Mouse (Mus musculus) neutrophil, adult 83 days (primary cell): ENCODE results near the gene Olfr1436. TPM values are rescaled to one million over a fixed set of nuclear protein-coding genes. Genes with fewer than 3 reads are reported as not detected.

ENCODE experiments used
- total RNA-seq, 2 experiments: library from RNA; stranded (reverse); gene quantifications; one replicate each; pipeline ENCODE4 v1.2.4; 2023

Olfr1436 gene
- total RNA-seq = not detected

DNA sequence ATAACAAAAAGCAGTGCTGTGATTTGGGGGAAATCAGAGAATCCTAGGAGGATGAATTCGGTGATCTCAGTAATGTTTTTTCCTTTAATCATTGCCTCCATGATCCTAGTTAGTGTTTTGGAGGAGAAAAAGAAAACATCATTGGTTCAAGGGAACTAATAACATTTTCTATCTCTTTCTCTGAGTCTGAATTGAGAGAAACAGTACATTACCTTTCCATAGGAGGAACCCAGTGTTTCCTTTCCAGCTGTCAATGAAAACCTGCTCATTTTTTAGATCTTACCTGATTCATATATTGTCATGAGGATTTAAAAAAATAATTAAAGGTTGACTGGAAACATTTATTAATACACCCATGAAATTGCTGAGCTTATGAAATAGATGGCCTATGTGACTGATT lies at the start of gene Olfr1436:
Olfr1436 (minus strand) TSS at position 101 of the 400 bp plus-strand sequence.

DNA sequence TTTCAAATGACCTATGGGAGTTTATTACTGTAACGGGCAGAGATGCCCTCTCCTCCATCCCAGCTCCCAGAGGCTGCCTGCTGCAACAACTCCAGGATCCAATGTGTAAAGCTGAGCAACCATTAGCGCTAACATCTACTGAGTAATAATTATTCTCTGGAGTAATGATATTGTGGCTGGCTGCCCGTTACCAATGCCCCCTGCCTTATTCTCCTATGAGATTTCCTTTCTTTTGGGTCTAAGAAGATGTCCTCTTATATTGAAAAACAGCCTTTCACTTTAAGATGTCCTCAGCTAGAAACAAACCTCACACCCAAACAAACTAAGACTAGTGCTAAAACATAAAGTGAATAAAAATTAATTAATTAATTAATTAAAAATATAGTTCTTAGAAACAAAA lies 36.9 kb upstream of the Olfr1436 start, which contains the start of gene Olfr1438-ps1:
Olfr1438-ps1 (minus strand) TSS at position 101 of the 400 bp plus-strand sequence.

DNA sequence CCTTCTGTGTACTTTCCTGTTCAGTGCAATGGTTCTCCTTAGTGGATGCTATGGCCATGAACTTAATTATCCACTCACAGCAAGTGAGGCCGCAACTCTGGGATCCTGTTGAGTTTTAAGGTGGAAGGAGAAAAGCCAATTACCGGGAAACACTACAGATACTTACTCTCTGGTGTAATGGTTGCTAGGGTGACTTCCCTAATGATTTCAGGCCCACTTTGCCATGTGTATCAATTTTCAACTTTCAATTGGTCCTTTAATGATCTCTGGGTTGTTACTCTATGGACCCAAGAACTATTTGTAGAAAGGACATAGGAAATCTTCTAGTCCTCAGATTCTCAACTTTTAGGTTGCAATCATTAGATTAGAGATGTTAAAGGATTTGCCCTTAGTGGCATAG lies 26.1 kb upstream of the Olfr1436 start, which contains the start of gene Olfr1437:
Olfr1437 (minus strand) TSS at position 101 of the 400 bp plus-strand sequence.

DNA sequence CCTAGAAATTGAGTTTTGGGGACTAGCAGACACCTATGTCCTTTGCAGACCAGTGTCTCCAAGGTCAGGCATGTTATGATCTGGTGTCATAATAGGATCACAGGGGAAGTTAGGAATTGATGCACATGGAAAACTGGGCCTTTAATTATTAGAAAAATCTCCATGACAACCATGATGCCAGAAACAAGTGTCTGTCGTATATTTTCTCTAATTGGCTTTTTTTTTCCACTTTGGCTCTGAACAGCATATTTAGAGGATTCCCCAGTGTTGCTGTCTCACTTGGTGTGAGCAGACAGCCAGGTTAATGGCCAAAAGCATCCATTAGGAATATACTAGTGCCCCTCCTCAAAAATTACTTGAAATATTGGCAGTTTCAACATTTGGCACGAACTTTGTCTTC lies 19.4 kb downstream of the Olfr1436 start, which contains the start of gene Olfr1434:
Olfr1434 (plus strand) TSS at position 301 of the 400 bp plus-strand sequence.

DNA sequence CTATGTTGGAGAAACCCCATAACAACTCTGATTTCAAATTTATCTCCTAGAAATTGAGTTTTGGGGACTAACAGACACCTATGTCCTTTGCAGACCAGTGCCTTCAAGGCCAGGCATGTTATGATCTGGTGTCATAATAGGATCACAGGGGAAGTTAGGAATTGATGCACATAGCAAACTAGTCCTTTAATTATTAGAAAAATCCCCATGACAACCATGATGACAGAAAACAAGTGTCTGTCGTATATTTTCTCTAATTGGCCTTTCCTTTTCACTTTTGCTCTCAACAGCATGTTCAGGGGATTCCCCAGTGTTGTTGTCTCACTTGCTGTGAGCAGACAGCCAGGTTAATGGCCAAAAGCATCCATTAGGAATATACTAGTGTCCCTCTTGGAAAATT lies 38.2 kb downstream of the Olfr1436 start, which contains the start of gene Olfr235:
Olfr235 (plus strand) TSS at position 301 of the 400 bp plus-strand sequence.

Other genes starting within 250 kb of the Olfr1436 start
- not detected for gene Olfr1424, start 236.4 kb downstream of the Olfr1436 start, total RNA-seq
- not detected for gene Olfr1425, start 221.4 kb downstream of the Olfr1436 start, total RNA-seq
- gene Olfr1426, start 207.1 kb downstream of the Olfr1436 start, total RNA-seq = not detected
- not detected for gene Olfr1427, start 195.8 kb downstream of the Olfr1436 start, total RNA-seq
- not detected for gene Olfr1428, start 183.2 kb downstream of the Olfr1436 start, total RNA-seq
- not detected for gene Olfr76, start 175.9 kb downstream of the Olfr1436 start, total RNA-seq
- gene Olfr1555-ps1, start 129.0 kb downstream of the Olfr1436 start, total RNA-seq = not detected
- not detected for gene Olfr1431, start 98.5 kb downstream of the Olfr1436 start, total RNA-seq
- gene Olfr1432, start 66.5 kb downstream of the Olfr1436 start, total RNA-seq = not detected
- gene Olfr262, start 57.5 kb downstream of the Olfr1436 start, total RNA-seq = not detected
- not detected for gene Olfr235, start 38.1 kb downstream of the Olfr1436 start, total RNA-seq
- gene Olfr1434, start 19.3 kb downstream of the Olfr1436 start, total RNA-seq = not detected
- gene Olfr1437, start 26.0 kb upstream of the Olfr1436 start, total RNA-seq = not detected
- not detected for gene Olfr1438-ps1, start 36.8 kb upstream of the Olfr1436 start, total RNA-seq
- not detected for gene Olfr1440, start 88.1 kb upstream of the Olfr1436 start, total RNA-seq
- gene Olfr1441, start 118.3 kb upstream of the Olfr1436 start, total RNA-seq = not detected
- gene Pfpl, start 128.8 kb upstream of the Olfr1436 start, total RNA-seq = not detected
- 100 to 1,000 TPM; 738 to 792 TPM for gene Mpeg1, start 161.6 kb upstream of the Olfr1436 start, total RNA-seq
- 10 to 100 TPM; 17.8 to 20.2 TPM for gene Dtx4, start 202.3 kb upstream of the Olfr1436 start, total RNA-seq
- 100 to 1,000 TPM; 141 to 162 TPM for gene Fam111a, start 246.6 kb upstream of the Olfr1436 start, total RNA-seq